Mouse (Mus musculus) heart, postnatal 0 days (tissue): ENCODE data around the gene Myo18b.

Experiments used
- CTCF ChIP-seq: IDR thresholded peaks from 2 replicates; pipeline ENCODE4 v1.5.1; 2016; ENCODE audit warnings: antibody characterized with exemption, control low read depth, low read depth
- EP300 ChIP-seq: IDR thresholded peaks from 2 replicates; pipeline ENCODE4 v1.6.1; 2016; ENCODE audit warnings: antibody characterized with exemption, low read depth

- TF ChIP-seq CTCF (no peak), EP300 (no peak)
Measured at GRCm38 (mm10) chr5:112755581-112755980, 140.6 kb downstream of the Myo18b start.
